Mouse (Mus musculus) left cerebral cortex, adult 2 months (tissue): Measurements from ENCODE around the gene Sdhc. TPM values are rescaled to one million over a fixed set of nuclear protein-coding genes. Genes with fewer than 3 reads are reported as not detected.
"Not testable (repeated sequence)": the region's sequence is repeated elsewhere in the genome, so short reads cannot be mapped to it uniquely, and the experiment has no call there.

ENCODE experiments used
- DNase-seq, 2 experiments: peaks; one replicate each; pipeline ENCODE4 v3.0.0; 2021 to 2022; ENCODE audit warnings: low spot score in 2 of 2, mixed read lengths in 1 of 2; ENCODE audit errors: extremely low spot score in 1 of 2
- H3K27ac ChIP-seq: fragments of 200-600 bp; 2 replicates; pipeline ENCODE4 v1.8.1; 2022
- H3K4me3 ChIP-seq: fragments of 200-600 bp; 2 replicates; pipeline ENCODE4 v1.8.1; 2022
- CTCF ChIP-seq: fragments of 200-600 bp; IDR thresholded peaks from 2 replicates; pipeline ENCODE4 v1.8.1; 2022; ENCODE audit warnings: antibody characterized with exemption, mild to moderate bottlenecking, moderate library complexity
- intact Hi-C: fragments of 180-260 bp; cut with DNase I; formaldehyde crosslinking; loops from one replicate; pipeline ENCODE4 v1.15.1; 2025
- total RNA-seq, 2 experiments: library from RNA; stranded (reverse); gene quantifications; 2 replicates each; pipeline ENCODE4 v1.2.3; 2021

The Sdhc gene
- total RNA-seq, 2 experiments from 2014 or later, result 194 to 195 TPM

DNA sequence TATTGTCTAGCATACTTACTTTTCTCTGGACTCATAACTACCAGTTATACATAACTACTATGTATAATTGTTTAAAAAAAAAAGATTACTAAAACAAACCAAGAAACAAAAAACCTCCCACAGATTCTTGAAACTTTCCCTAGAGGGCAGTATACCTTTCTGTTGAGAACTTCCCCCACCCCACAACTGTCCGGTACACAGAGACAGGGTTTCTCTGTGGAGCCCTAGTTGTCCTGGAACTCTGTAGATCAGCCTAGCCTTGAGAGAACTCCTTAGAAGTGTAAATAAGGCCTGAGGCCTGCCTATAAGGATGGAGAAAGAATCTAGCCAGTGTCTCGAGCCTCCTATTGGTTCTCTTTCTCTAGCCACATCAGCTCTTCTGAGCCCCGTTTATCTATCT is 13.9 kb upstream of the Sdhc start:
- no peak for DNase-seq
- no peak overlapping the region for H3K27ac ChIP-seq
- peak; percentile 63 for TF ChIP-seq CTCF
- intact Hi-C loops, result loop anchor here (1.0 kb wide), 1 partner anchor 57 kb away; no protein-coding TSS in a partner anchor
- H3K4me3 ChIP-seq, result no peak overlapping the region

DNA sequence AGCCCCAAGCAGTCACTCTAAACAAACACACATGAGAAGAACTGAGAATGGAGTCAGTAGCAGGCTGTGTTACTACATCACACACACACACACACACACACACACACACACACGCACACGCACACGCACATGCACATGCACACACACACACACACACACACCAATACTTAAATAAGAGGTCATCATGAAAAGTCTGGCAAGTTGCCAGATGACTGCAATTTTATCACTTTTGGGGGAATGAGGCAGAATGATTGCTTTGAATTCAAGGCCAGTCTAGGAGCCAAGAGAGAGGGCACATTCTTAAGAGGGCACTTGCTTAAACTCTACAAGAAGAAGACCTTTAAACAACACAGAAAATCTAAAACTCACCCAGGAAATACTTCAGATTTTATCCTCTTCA is 12.1 kb upstream of the Sdhc start:
- no peak overlapping the region for H3K27ac ChIP-seq
- intact Hi-C loops, result no loop called here
- no peak overlapping the region for H3K4me3 ChIP-seq
- DNase-seq, result no peak
- no peak for TF ChIP-seq CTCF

DNA sequence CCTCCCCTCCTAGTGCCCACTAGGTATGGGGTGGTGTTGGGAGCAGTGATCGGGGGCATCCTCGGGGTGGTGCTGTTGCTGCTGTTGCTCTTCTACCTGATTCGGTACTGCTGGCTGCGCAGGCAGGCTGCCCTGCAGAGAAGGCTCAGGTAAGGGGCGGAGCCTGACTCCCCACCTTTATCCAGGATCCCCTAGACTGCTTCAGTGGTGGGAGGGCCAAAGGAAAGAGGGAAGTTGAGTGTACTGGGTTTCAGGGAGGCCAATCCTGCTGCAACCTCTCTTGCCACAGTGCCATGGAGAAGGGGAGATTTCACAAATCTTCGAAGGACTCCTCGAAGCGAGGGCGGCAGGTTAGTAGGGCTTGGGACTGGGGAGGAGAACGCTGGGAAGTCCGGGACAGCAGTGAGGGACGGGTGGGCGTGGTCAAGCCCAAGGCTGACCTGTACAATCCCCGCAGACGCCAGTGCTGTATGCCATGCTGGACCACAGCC is 9.1 kb upstream of the Sdhc start:
- no peak overlapping the region for H3K4me3 ChIP-seq
- no peak; the same call in 1 of the 2 replicates for TF ChIP-seq CTCF
- no peak overlapping the region for H3K27ac ChIP-seq
- intact Hi-C loops, result loop anchor here (2.0 kb wide), 1 partner anchor 57 kb away; no protein-coding TSS in a partner anchor
- no peak for DNase-seq

DNA sequence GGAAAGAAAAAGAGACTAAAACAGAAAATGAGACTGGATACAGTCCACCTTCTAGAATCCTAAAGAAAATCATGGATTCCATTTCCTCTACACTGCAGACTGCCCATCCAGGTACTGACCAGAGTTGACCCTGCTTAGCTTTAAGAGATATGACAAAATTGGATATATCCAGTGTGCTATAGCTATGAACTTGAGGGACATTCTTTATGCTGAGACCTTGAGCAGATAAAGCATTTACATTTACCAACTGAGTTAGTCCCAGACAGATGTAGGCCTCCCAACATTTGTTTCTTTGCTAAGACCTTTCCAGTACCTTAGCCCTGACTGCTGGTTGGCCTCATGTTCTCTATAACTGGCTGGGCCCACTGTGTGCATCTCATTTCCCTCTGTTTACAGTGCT is 7.6 kb upstream of the Sdhc start:
- DNase-seq, result no peak
- Histone ChIP-seq H3K4me3 (no peak overlapping the region), H3K27ac (no peak overlapping the region)
- no peak for TF ChIP-seq CTCF
- intact Hi-C loops, result loop anchor here (2.0 kb wide), 1 partner anchor 59 kb away; no protein-coding TSS in a partner anchor

DNA sequence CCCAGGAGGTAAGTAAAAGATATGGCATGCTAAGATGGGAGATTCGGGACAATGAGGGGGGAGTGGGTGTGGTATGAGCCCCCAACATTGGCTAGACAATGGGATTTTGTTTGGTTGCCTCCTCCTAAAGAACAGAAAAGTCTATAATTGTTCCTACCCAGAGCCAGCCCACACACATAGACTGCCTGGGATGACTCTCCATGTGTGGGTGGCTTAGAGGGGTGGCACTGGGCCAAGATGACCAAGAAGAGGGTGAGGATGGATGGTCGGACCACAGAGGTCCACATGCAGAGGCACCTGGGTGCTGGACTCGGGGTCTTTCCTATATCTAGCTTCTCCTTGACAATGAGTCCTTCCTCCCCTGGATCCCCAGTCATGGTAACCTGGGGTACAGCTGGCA is 6.2 kb upstream of the Sdhc start:
- intact Hi-C loops, result no loop called here
- no peak overlapping the region for H3K27ac ChIP-seq
- TF ChIP-seq CTCF, result no peak
- H3K4me3 ChIP-seq, result no peak overlapping the region
- DNase-seq, result peak in 1 of 2 experiments; percentile 21

DNA sequence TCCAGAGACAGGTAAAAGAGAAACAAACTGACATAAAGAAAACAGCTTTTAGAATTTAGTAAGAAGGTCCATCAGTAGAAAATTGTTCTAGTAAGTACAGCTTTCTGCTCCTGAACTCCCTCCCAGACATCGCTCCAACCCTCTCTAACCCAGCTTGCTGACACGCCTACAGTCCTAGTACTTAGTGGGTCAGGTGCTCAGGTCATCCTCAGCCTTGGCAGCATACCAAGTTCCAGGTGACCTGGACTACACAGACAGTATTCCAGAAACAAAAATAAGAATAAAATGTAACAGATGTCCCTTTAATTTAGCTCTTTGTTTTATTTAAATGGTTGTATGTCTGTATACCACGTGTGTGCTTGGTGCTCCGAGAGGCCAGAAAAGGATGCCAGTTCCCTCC is 1.6 kb upstream of the Sdhc start:
- no peak for DNase-seq
- H3K27ac ChIP-seq, result peak overlapping the region; percentile 99; the same call in 1 of the 2 replicates
- intact Hi-C loops, result loop anchor here (5.0 kb wide), 1 partner anchor 45 kb away; the partner anchor contains the start of gene Pcp4l1
- no peak for TF ChIP-seq CTCF
- no peak overlapping the region for H3K4me3 ChIP-seq

DNA sequence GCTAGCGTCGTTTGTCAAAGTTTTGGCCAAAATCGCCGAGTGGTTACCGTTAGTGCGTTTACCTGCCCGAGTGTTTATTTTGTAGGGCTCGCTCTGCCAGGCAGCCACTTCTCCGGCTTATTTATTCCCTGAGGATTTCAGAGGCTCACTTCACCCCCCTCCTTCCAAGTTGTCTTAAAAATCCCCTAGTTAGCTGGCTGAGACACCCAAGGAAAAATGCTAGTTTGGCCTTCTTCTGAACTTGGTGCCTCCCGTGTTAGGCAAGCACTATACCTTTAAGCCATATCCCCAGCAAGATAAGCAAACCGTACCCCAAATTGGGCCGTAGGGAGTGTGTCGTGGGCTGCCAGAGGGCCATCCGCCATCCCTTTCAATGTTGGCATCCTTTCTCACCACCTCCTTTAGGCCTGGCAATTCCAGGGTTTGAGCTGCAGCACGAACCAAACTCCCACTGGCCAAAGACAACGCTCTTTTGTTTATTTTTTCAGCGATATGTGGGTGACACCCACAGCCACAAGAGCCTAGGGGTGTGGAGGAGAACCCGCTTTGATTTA is 512 bp upstream of the Sdhc start:
- intact Hi-C loops, result loop anchor here (1.0 to 5.0 kb wide), 2 partner anchors 46 to 70 kb away; partner anchors contain the start of gene Pcp4l1

DNA sequence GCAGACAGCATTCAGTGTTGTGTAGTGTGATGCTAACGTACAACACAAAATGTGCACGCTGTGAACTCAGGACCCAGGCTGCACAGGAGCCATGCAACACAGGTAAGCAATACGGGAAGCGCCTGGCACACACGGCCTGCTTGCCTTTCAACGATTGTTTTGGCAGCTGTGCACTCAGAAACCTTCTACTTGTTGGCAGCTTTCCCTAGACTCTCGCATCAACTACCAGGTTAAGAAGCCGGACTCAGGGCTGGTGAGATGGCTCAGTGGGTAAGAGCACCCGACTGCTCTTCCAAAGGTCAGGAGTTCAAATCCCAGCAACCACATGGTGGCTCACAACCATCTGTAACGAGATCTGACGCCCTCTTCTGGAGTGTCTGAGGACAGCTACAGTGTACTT is 7.4 kb downstream of the Sdhc start:
- H3K27ac ChIP-seq, H3K4me3 ChIP-seq, intact Hi-C loops, DNase-seq: not testable (repeated sequence)

More for the DNA sequence above, 512 bp upstream of the Sdhc start:
- DNase-seq, result peak; percentile 28 to 49
- no peak for TF ChIP-seq CTCF
- peak overlapping the region; percentile 93 for H3K4me3 ChIP-seq
- peak overlapping the region; percentile 99 for H3K27ac ChIP-seq

DNA sequence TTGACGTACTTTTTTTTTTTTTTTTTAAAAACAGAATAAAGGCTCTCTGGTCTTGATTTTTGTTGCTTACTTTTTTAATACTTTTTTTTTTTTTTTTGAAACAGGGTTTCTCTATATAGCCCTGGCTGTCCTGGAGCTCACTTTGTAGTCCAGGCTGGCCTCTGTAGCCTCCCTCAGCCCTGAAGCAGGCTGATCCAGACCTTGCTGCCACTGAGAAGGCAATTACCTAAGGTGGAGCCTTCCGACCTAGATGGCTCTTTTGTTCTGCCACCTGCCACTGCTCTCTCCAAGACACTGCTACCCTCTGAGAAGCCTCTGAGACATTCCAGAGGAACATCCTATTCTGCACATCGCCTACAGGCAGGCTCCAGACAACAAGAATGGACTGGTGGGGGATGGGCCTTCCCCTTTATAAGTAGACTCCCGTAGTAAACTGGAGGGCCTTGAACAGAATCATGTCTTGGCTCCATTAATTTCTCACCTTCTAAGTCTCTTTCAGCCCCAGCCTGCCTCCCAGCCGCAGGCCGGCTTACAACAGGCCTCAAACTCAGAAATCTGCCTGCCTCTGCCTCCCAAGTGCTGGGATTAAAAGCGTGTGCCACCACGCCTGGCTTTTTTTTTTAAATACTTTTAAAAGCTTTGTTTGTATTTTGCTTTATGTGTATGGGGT is 12.8 kb downstream of the Sdhc start:
- intact Hi-C loops, H3K4me3 ChIP-seq, DNase-seq: not testable (repeated sequence)

DNA sequence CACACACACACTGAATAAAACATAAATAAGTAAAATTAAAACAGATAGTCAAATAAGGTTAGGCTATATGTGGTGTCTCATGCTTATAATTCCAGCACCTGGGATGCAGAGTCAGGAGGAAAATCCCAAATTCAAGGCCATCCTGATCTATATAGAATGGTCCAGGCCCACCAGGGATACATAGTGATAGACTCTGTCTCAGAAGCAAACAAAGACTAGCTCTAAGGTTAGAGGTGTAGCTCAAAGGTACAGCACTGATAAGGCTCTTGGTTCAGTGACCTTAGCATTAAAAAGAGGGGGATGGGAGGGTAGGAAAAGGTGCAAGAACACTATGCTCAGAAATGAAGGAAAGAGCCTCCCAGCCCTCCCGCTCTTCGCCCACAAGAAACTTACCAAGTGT is 14.8 kb downstream of the Sdhc start:
- H3K27ac ChIP-seq, result no peak overlapping the region
- DNase-seq, result no peak
- intact Hi-C loops, result no loop called here
- no peak overlapping the region for H3K4me3 ChIP-seq
- no peak for TF ChIP-seq CTCF

More for the DNA sequence above, 12.8 kb downstream of the Sdhc start:
- H3K27ac ChIP-seq, result not testable (repeated sequence)

DNA sequence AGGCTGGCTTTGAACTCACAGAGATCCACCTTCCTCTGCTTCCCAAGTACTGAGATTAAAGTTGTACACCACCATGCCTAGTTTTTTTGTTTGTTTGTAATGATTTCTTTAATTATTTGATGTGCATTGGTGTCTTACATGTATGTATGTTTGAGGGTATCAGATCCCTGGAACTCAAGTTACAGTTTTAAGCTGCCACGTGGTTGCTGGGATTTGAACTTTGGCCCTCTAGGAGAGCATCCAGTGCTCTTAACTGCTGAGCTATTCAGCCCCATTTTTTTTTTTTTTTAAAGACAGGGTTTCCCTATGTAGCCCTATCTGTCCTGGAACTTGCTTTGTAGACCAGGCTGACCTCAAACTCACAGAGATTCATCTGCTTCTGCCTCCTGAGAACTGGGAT is 19.4 kb downstream of the Sdhc start:
- no peak overlapping the region for H3K4me3 ChIP-seq
- DNase-seq, result no peak
- no peak for TF ChIP-seq CTCF
- no peak overlapping the region for H3K27ac ChIP-seq
- intact Hi-C loops, result no loop called here

DNA sequence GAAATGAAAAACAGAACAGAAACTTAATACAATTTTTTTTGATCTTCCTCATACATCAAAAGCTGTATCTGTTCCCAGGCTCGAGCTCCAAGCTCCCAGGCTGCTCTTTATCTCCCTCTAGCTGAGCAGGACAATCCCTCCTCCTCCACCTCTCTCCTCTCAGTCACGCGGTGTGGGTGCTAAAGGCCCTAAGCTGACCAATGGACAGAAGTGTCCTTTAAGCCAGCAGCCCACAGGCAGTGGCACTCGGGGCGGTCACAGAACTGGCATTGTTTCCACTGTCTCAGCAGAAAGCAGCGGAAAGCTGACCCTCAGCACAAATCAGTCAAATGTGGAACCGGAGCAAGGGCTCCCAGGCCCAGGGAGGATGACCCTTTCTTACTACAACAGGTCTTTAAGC is 21.2 kb downstream of the Sdhc start:
- DNase-seq, result peak; percentile 24 to 55
- intact Hi-C loops, result no loop called here
- H3K27ac ChIP-seq, result peak overlapping the region; percentile 9; the same call in 1 of the 2 replicates

DNA sequence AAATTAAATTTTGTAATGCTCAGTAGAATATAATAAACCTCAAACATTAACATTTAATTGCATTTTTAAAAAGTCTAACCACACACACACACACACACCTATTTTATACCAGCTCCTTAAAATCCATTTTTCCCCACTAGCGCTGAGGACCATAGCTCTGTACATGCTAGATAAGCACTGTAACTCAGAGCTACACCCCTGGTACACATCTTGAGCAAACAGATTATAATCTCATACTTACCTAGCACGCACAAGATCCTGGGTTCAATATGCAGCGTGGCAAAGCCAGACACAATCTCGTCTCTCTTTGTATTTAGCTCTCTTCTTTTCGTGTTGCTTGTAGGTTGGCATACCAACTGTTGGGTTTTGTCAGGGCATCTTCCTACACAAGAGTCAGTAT is 26.0 kb downstream of the Sdhc start:
- no peak overlapping the region for H3K27ac ChIP-seq
- intact Hi-C loops, result no loop called here
- no peak for DNase-seq
- no peak overlapping the region for H3K4me3 ChIP-seq
- no peak for TF ChIP-seq CTCF

More for the DNA sequence above, 21.2 kb downstream of the Sdhc start:
- H3K4me3 ChIP-seq, result no peak overlapping the region
- peak; percentile 38 for TF ChIP-seq CTCF
